Mouse (Mus musculus) cerebellum, adult 2 months (tissue): ENCODE measurements at regions not wholly inside any gene's neighbourhood (a gene's known extent, or its start where the extent isn't known, plus 50 kb on each side); places are given as distances from the start of the nearest gene placed in this dataset.

Source experiments
- CTCF ChIP-seq: fragments of 200-500 bp; IDR thresholded peaks from 2 replicates; pipeline ENCODE4 v1.5.1; 2011; ENCODE audit warnings: low read depth, mild to moderate bottlenecking, control low read depth, low read length, moderate library complexity, borderline replicate concordance; ENCODE audit not compliant: insufficient read depth
- POLR2A ChIP-seq: fragments of 200-500 bp; IDR thresholded peaks from 2 replicates; pipeline ENCODE4 v1.6.1; 2011; ENCODE audit warnings: low read length, control low read depth, borderline replicate concordance; ENCODE audit not compliant: insufficient read depth

GRCm38 (mm10) chr5:120015417-120015816, 100.8 kb upstream of the Rbm19 start:
- TF ChIP-seq CTCF (no peak), POLR2A (no peak)
